Mouse (Mus musculus) midbrain, postnatal 0 days (tissue): ENCODE measurements around the gene Pax3. TPM values are rescaled to one million over a fixed set of nuclear protein-coding genes. Genes with fewer than 3 reads are reported as not detected.

Experiments used
- ATAC-seq: fragments of 200-750 bp; cut with Nextera tagmentation; 2 replicates; pipeline ENCODE4 v1.8.0; 2017; ENCODE audit warnings: moderate number of reproducible peaks, mild to moderate bottlenecking, moderate TSS enrichment, moderate library complexity; ENCODE audit not compliant: low FRiP score
- DNase-seq: peaks from one replicate; pipeline ENCODE4 v3.0.0-alpha.2; 2015; ENCODE audit warnings: low spot score
- H3K27ac ChIP-seq: fragments of 300-500 bp; sonication (generic); 2 replicates; pipeline ENCODE4 v1.5.1; 2014; ENCODE audit warnings: low read depth, mild to moderate bottlenecking, low read length, mixed read lengths
- H3K27me3 ChIP-seq: fragments of 300-500 bp; sonication (generic); 2 replicates; pipeline ENCODE4 v1.6.1; 2014; ENCODE audit warnings: low read length, control low read depth, mixed read lengths; ENCODE audit not compliant: insufficient read depth
- H3K36me3 ChIP-seq: fragments of 300-500 bp; sonication (generic); 2 replicates; pipeline ENCODE4 v1.6.1; 2014; ENCODE audit warnings: low read length, control low read depth, mixed read lengths; ENCODE audit not compliant: insufficient read depth
- H3K4me1 ChIP-seq: fragments of 300-500 bp; sonication (generic); 2 replicates; pipeline ENCODE4 v1.6.1; 2014; ENCODE audit warnings: mild to moderate bottlenecking, control low read depth, antibody characterized with exemption, low read length, mixed read lengths; ENCODE audit not compliant: insufficient read depth
- H3K4me2 ChIP-seq: fragments of 300-500 bp; sonication (generic); 2 replicates; pipeline ENCODE4 v1.6.1; 2014; ENCODE audit warnings: low read depth, mild to moderate bottlenecking, low read length, mixed read lengths; ENCODE audit not compliant: poor library complexity, severe bottlenecking
- H3K4me3 ChIP-seq: fragments of 300-500 bp; sonication (generic); 2 replicates; pipeline ENCODE4 v1.5.1; 2014; ENCODE audit warnings: low read depth, mild to moderate bottlenecking, low read length, moderate library complexity
- H3K9ac ChIP-seq: fragments of 300-500 bp; sonication (generic); replicated peaks from 2 replicates; pipeline ENCODE4 v1.6.1; 2014; ENCODE audit warnings: mild to moderate bottlenecking, low read length, moderate library complexity, mixed read lengths; ENCODE audit not compliant: poor library complexity, severe bottlenecking
- H3K9me3 ChIP-seq: fragments of 300-500 bp; sonication (generic); 2 replicates; pipeline ENCODE4 v1.6.1; 2016; ENCODE audit warnings: low read length, control low read depth
- CTCF ChIP-seq: IDR thresholded peaks from 2 replicates; pipeline ENCODE4 v1.5.1; 2016; ENCODE audit warnings: antibody characterized with exemption, mild to moderate bottlenecking
- WGBS: fragments of 180-500 bp; shearing (Covaris S2); extraction: QIAGEN DNeasy Blood & Tissue Kit; methylation state at CpG from one replicate; pipeline ENCODE4 v1.1.7; 2014; 5-methylcytosine and 5-hydroxymethylcytosine counted together
- polyA plus RNA-seq: library from polyadenylated mRNA; unstranded; fragments of >200 nt; fragmentation: Nextera tagmentation; extraction: Ambion mirVana; gene quantifications from 2 replicates; pipeline ENCODE4 v1.2.1, GENCODE M21; 2015
- total RNA-seq: library from RNA; depleted of rRNA; stranded (reverse); fragments of >200 nt; gene quantifications from 2 replicates; pipeline ENCODE4 v1.2.3, GENCODE M21; 2014

Gene Pax3
- total and polyA plus RNA-seq, 2 experiments from 2014 or later = 4.5 to 5.8 TPM

- Histone ChIP-seq H3K27me3 (peaks cover 75% of the 10 kb centered on the region), H3K4me1 (no peaks in the 10 kb centered on the region), H3K9me3 (no peaks in the 10 kb centered on the region), H3K4me2 (no peak overlapping the region), H3K4me3 (no peak overlapping the region), H3K36me3 (no peaks in the 10 kb centered on the region), H3K9ac (no peak overlapping the region), H3K27ac (no peak overlapping the region)
- no peak for TF ChIP-seq CTCF
- DNase-seq (no peak), ATAC-seq (no peak)
- WGBS = 34% methylated on average over 9 of the region's 9 CpGs
Observed at GRCm38 (mm10) chr1:78208281-78208814, 11.4 kb upstream of the Pax3 start.

GRCm38 (mm10) chr1:78204341-78204740, 7.4 kb upstream of the Pax3 start:
- Histone ChIP-seq H3K4me1 (no peaks in the 10 kb centered on the region), H3K9me3 (no peaks in the 10 kb centered on the region), H3K9ac (no peak overlapping the region), H3K27me3 (peaks cover 73% of the 10 kb centered on the region), H3K27ac (no peak overlapping the region), H3K4me3 (no peak overlapping the region), H3K4me2 (peak overlapping the region; percentile 41; the same call in 1 of the 2 replicates), H3K36me3 (no peaks in the 10 kb centered on the region)
- DNase-seq (no peak), ATAC-seq (no peak)
- 31% methylated on average over 4 of the region's 4 CpGs for WGBS
- no peak for TF ChIP-seq CTCF

- no peak for DNase-seq
- peak; percentile 35; the same call in 1 of the 2 replicates for ATAC-seq
- H3K4me2 ChIP-seq = peak overlapping the region; percentile 41
- TF ChIP-seq CTCF = no peak
- H3K9ac ChIP-seq = no peak overlapping the region
- no peaks in the 10 kb centered on the region for H3K4me1 ChIP-seq
- peaks cover 75% of the 10 kb centered on the region for H3K27me3 ChIP-seq
- no peak overlapping the region for H3K27ac ChIP-seq
- 1% methylated on average over 33 of the region's 33 CpGs for WGBS
- no peaks in the 10 kb centered on the region for H3K36me3 ChIP-seq
- peak overlapping the region; percentile 31 for H3K4me3 ChIP-seq
- no peaks in the 10 kb centered on the region for H3K9me3 ChIP-seq
Observed at GRCm38 (mm10) chr1:78203622-78204211, 6.8 kb upstream of the Pax3 start.

GRCm38 (mm10) chr1:78203086-78203614, 6.2 kb upstream of the Pax3 start:
- Histone ChIP-seq H3K27me3 (peaks cover 74% of the 10 kb centered on the region), H3K9me3 (no peaks in the 10 kb centered on the region), H3K9ac (no peak overlapping the region), H3K4me2 (peak overlapping the region; percentile 41), H3K4me1 (no peaks in the 10 kb centered on the region), H3K27ac (no peak overlapping the region), H3K36me3 (no peaks in the 10 kb centered on the region), H3K4me3 (peak overlapping the region; percentile 31; the same call in 1 of the 2 replicates)
- no peak for DNase-seq
- no peak for ATAC-seq
- 4% methylated on average over 13 of the region's 14 CpGs for WGBS
- TF ChIP-seq CTCF = no peak

- WGBS = 3% methylated on average over 23 of the region's 23 CpGs
Observed at GRCm38 (mm10) chr1:78202466-78203085, 5.6 kb upstream of the Pax3 start.

More at GRCm38 (mm10) chr1:78202466-78203085, 5.6 kb upstream of the Pax3 start:
- H3K4me2 ChIP-seq = peak overlapping the region; percentile 41; the same call in 1 of the 2 replicates
- no peaks in the 10 kb centered on the region for H3K9me3 ChIP-seq
- no peaks in the 10 kb centered on the region for H3K36me3 ChIP-seq
- H3K4me1 ChIP-seq = no peaks in the 10 kb centered on the region
- ATAC-seq (no peak), DNase-seq (no peak)
- no peak overlapping the region for H3K27ac ChIP-seq
- peaks cover 69% of the 10 kb centered on the region for H3K27me3 ChIP-seq
- H3K9ac ChIP-seq = no peak overlapping the region
- no peak for TF ChIP-seq CTCF
- H3K4me3 ChIP-seq = 0 out of 2 replicates have a peak overlapping the region, but pooled peaks have one; percentile 31
